Mouse (Mus musculus) CD4-positive helper T cell, adult 2 months (primary cell): ENCODE data around the gene Klf3.
"Not testable (repeated sequence)": the region's sequence is repeated elsewhere in the genome, so short reads cannot be mapped to it uniquely, and the experiment has no call there.

Source experiments
- DNase-seq: peaks from one replicate; pipeline ENCODE4 v3.0.0-alpha.2; 2012; ENCODE audit warnings: low read depth, missing footprints, low spot score

Klf3 gene

DNA sequence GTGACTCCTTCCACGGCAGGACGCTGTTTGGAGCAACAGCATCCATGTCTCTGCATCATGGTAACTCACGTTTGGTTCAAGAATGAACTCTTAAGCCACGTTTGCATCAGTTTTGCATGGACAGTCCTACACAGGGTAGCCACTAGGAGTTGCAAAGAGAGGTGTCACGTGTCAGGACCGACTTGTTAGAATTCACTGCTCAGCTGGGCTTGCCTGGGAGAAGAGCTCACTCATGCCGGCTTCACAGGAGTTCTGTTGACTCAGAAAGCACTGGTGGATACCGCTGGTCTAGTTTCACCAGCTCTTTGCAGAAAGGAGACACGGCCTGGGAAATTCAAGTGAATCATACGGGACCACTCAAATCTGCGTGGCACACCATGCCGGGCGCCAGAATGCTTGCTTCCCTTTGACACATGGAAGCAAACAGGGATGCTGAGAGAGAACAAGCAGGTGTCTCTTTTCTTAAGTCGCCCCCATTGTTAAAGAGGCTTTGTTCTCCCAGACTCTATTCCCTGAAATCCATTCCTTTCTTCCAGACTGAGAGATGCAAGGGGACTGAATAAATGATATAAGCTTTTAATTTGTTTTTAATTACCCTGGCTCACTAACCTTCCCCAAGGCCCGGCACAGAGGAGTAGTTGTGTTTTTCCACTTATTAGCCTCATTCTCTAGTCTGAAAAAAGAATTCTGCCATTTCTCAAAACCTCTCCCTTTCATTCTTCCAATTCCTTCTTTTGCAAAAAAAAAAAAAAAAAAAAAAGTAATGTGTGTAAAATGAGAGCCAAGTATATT is 74.2 kb downstream of the Klf3 start:
- no peak for DNase-seq

DNA sequence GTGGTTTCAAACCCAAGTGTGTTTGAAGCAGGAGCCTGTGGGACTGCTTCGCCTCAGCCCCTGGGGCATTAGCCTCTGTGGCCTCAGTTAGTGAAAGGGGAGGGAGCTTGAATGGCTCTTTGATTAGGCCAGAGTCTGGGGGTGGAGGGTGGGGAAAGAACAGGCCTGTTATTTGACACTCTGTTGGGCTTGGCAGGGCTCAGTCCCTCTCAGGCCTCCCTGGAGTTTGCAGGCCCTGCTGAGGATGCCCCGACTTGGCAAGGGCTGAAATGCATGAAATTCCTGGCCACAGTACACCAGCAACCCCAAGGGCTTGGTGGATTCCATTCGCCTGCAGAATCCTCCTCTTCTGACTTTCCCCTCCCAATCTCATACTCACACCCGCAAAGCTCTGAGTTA is 74.8 kb downstream of the Klf3 start:
- no peak for DNase-seq

DNA sequence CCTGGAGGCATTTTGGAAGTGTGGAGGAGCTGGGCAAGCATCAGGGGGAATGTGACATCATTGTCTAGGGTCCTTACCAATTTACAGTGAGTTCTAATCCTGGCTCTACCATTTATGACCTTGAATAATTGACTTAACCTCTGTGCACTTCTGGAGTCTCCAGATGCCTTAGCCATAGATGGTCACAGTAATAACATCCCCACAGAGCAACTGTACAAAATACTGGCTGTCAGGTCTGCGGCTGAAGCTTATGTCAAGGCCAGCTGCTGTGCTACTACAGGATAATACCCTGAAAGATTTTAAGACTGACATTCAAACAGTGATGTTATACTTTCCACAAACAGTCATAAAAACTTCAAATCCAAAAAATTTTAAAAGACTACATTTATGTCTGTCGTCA is 75.3 kb downstream of the Klf3 start:
- no peak for DNase-seq

DNA sequence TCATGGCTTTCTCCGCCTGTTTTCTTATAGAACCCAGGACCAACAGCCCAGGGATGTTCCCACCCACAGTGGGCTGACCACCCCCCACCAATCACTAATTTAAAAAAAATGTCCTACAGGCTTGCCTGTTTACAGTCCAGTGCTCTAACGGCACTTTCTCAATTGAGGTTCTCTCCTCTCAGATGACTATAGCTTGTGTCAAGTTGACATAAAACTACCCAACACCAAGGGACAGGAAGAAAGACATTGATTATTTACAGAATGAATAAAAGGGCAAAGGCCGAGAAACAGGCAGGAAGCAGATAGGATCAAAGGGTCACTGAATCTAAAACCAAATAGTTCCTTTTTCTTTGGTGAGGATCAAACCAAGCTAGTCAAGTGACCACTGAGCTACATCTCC is 76.1 kb downstream of the Klf3 start:
- DNase-seq, result no peak

DNA sequence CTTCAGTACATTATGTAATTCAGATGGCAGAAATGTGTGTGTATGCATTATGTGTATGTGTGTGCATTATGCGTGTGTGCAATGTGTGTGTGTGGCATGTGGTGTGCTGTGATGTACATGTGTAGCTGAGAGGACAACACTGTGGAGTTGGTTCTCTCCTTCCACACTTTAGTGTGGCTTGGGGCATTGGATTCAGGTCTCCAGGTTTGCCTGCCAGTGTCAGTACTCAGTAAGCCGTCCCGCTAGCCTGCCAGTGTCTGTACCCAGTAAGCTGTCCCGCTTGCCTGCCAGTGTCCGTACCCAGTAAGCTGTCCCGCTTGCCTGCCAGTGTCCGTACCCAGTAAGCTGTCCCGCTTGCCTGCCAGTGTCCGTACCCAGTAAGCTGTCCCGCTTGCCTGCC is 78.4 kb downstream of the Klf3 start:
- not testable (repeated sequence) for DNase-seq

DNA sequence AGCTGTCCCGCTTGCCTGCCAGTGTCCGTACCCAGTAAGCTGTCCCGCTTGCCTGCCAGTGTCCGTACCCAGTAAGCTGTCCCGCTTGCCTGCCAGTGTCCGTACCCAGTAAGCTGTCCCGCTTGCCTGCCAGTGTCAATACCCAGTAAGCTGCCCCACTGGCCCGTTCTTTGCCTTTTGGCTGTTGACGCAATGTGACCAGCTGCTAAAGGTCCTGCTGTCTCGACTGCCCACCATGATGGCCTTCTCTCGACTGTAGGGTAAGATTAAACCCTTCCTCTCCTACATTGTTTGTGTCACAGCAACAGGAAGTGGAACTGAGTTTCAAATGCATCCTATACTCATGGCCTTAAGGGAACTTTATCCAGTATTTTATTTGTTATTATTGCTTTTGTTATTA is 78.8 kb downstream of the Klf3 start:
- DNase-seq, result not testable (repeated sequence)
